Mouse (Mus musculus) layer of hippocampus, adult 6 months (tissue): ENCODE data around the gene Klhl15. TPM values are rescaled to one million over a fixed set of nuclear protein-coding genes. Genes with fewer than 3 reads are reported as not detected.

Experiments used
- long read RNA-seq, 2 experiments: library from polyadenylated mRNA; unstranded; transcript quantifications; one replicate each; pipeline ENCODE4 v2.0.0; 2019 to 2020
- microRNA-seq: library from miRNA; unstranded; fragments of <30 nt; microRNA quantifications from one replicate; pipeline ENCODE4 v1.2.0, GENCODE M21; 2020
- polyA plus RNA-seq: library from polyadenylated mRNA; unstranded; fragments of <200 nt; fragmentation: Nextera tagmentation; gene quantifications from 2 replicates; pipeline ENCODE4 v1.2.3, GENCODE M21; 2021

The Klhl15 gene
- polyA plus RNA-seq: 6.4 and 7.4 TPM in 2 replicates
- long read RNA-seq, experiment 1, partial matches to known transcripts: 0 of 7 reads
- long read RNA-seq, experiment 1, other reads (novel, unspliced or antisense): 7 of 7 reads
- long read RNA-seq, experiment 2, partial matches to known transcripts: 0 of 7 reads
- long read RNA-seq, experiment 2, other reads (novel, unspliced or antisense): 4 of 7 reads

DNA sequence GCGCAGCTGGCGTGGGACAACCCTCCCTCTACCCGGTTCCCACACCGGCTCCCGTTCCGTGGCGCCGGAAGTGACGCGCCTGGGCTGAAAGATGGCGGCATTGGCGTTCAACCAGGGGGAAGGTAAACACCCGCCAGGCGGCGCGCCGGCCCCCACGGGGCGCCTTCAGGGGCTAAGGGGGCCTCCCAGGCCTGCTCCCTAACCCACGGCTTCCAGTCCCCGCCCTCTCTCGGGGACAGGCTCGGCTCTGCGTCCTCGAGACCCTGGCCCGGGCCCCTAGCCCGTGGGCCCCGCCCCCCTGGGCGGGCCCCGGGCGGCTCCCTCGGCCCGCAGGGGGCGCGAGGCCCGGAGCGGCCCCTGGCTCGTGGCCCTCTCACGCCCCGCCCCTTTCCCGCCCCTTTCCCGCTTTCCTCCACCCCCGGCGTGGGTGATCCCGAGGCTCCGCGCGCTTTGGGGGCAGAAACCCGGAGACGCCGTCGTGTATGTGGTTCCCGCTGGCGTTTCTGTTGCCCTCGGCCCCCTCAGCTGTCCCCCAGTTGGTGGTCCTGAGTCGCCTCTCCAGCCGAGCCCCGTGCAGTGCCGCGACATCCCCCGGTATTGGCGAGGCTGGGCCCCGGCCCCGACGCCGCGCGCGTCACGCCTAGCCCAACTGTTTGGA lies at the start of gene Klhl15:
Gene Klhl15, plus strand, starts transcription at position 68 of the 658 bp plus-strand sequence.

GRCm38 (mm10) chrX:94212597-94213321 lies 21.6 kb upstream of the Klhl15 start, which contains the start of gene Eif2s3x:
Eif2s3x (minus strand) TSS chrX:94212862.

Small RNA genes lying within 50 kb of the gene (microRNA-seq; reads per million reads assigned to microRNA genes)
- gene Mir7673: not detected

Other genes starting within 250 kb of the Klhl15 start
- gene Zfx, start 110.9 kb upstream of the Klhl15 start, polyA plus RNA-seq: 22.9 and 24.1 TPM in 2 replicates
- gene Eif2s3x, start 21.7 kb upstream of the Klhl15 start, polyA plus RNA-seq: 60.3 and 66.9 TPM in 2 replicates
- not detected in 2 replicates for gene Fam90a1b, start 132.2 kb downstream of the Klhl15 start, polyA plus RNA-seq
- gene Apoo, start 132.5 kb downstream of the Klhl15 start, polyA plus RNA-seq: 152 and 163 TPM in 2 replicates